Mouse (Mus musculus): ENCODE measurements at regions not wholly inside any gene's neighbourhood (a gene's known extent, or its start where the extent isn't known, plus 50 kb on each side); places are given as distances from the start of the nearest gene placed in this dataset.

GRCm38 (mm10) chr12:26976284-26977065 lies 365.9 kb downstream of the Sox11 start:
- Histone ChIP-seq H3K36me3 (ENCODE audit: control insufficient read depth, insufficient read depth) (no peaks in the 10 kb centered on the region), H3K4me3 (ENCODE audit: insufficient read depth, poor library complexity, severe bottlenecking) (no peak overlapping the region), H3ac (ENCODE audit: control insufficient read depth, insufficient read length, low read depth) (no peak overlapping the region), H3K79me3 (ENCODE audit: low read depth) (no peaks in the 10 kb centered on the region), H3K79me2 (ENCODE audit: control insufficient read depth, insufficient read depth) (no peaks in the 10 kb centered on the region), H3K27me3 (ENCODE audit: control insufficient read depth, insufficient read depth, insufficient read length) (no peaks in the 10 kb centered on the region)
- TF ChIP-seq FOSL1 (IDR thresholded peaks at IDR 0.05; ENCODE audit: insufficient read depth, low read length, poor library complexity, severe bottlenecking) (no peak), MYOD1 (IDR thresholded peaks at IDR 0.05; ENCODE audit: control insufficient read depth, insufficient read length, low read depth) (no peak)

- TF ChIP-seq FOSL1 (IDR thresholded peaks at IDR 0.05; ENCODE audit: insufficient read depth, low read length, poor library complexity, severe bottlenecking) (no peak), MAX (IDR thresholded peaks at IDR 0.05) (no peak), CTCF (IDR thresholded peaks at IDR 0.05; ENCODE audit: control insufficient read depth, insufficient read depth, insufficient read length) (no peak), MYOG (IDR thresholded peaks at IDR 0.05; ENCODE audit: control insufficient read depth, extremely low read depth, insufficient read length) (no peak), MYOD1 (IDR thresholded peaks at IDR 0.05; ENCODE audit: control insufficient read depth, insufficient read length, low read depth) (no peak), USF1 (IDR thresholded peaks at IDR 0.05; ENCODE audit: low read depth) (no peak), CEBPB (IDR thresholded peaks at IDR 0.05; ENCODE audit: low read depth) (no peak)
These were observed 369.8 kb downstream of the Sox11 start for GRCm38 (mm10) chr12:26972495-26973113.

GRCm38 (mm10) chr12:26967018-26967737 lies 375.2 kb downstream of the Sox11 start:
- H3K27me3 ChIP-seq (ENCODE audit: control insufficient read depth, insufficient read depth, insufficient read length) = no peaks in the 10 kb centered on the region
- TF ChIP-seq FOSL1 (IDR thresholded peaks at IDR 0.05; ENCODE audit: insufficient read depth, low read length, poor library complexity, severe bottlenecking) (no peak), MYOD1 (IDR thresholded peaks at IDR 0.05; ENCODE audit: control insufficient read depth, insufficient read length, low read depth) (no peak), CTCF (IDR thresholded peaks at IDR 0.05; ENCODE audit: control insufficient read depth, insufficient read depth, insufficient read length) (no peak), MAX (IDR thresholded peaks at IDR 0.05) (no peak), MYOG (IDR thresholded peaks at IDR 0.05; ENCODE audit: control insufficient read depth, extremely low read depth, insufficient read length) (no peak), CEBPB (IDR thresholded peaks at IDR 0.05; ENCODE audit: low read depth) (no peak), USF1 (IDR thresholded peaks at IDR 0.05; ENCODE audit: low read depth) (no peak)
- H3K4me3 ChIP-seq (ENCODE audit: insufficient read depth, poor library complexity, severe bottlenecking) = no peak overlapping the region
- no peaks in the 10 kb centered on the region for H3K79me2 ChIP-seq (ENCODE audit: control insufficient read depth, insufficient read depth)
- H3ac ChIP-seq (ENCODE audit: control insufficient read depth, insufficient read length, low read depth) = no peak overlapping the region
- no peaks in the 10 kb centered on the region for H3K79me3 ChIP-seq (ENCODE audit: low read depth)
- H3K36me3 ChIP-seq (ENCODE audit: control insufficient read depth, insufficient read depth) = no peaks in the 10 kb centered on the region

More at GRCm38 (mm10) chr12:26972495-26973113, 369.8 kb downstream of the Sox11 start:
- Histone ChIP-seq H3K36me3 (ENCODE audit: control insufficient read depth, insufficient read depth) (no peaks in the 10 kb centered on the region), H3ac (ENCODE audit: control insufficient read depth, insufficient read length, low read depth) (no peak overlapping the region), H3K27me3 (ENCODE audit: control insufficient read depth, insufficient read depth, insufficient read length) (no peaks in the 10 kb centered on the region), H3K79me3 (ENCODE audit: low read depth) (no peaks in the 10 kb centered on the region), H3K4me3 (ENCODE audit: insufficient read depth, poor library complexity, severe bottlenecking) (no peak overlapping the region), H3K79me2 (ENCODE audit: control insufficient read depth, insufficient read depth) (no peaks in the 10 kb centered on the region)

GRCm38 (mm10) chr12:26963917-26964316 lies 378.5 kb downstream of the Sox11 start:
- Histone ChIP-seq H3K36me3 (ENCODE audit: control insufficient read depth, insufficient read depth) (no peaks in the 10 kb centered on the region), H3K79me2 (ENCODE audit: control insufficient read depth, insufficient read depth) (no peaks in the 10 kb centered on the region), H3K27me3 (ENCODE audit: control insufficient read depth, insufficient read depth, insufficient read length) (no peaks in the 10 kb centered on the region), H3K79me3 (ENCODE audit: low read depth) (no peaks in the 10 kb centered on the region), H3K4me3 (ENCODE audit: insufficient read depth, poor library complexity, severe bottlenecking) (no peak overlapping the region), H3ac (ENCODE audit: control insufficient read depth, insufficient read length, low read depth) (no peak overlapping the region)
- no peak for TF ChIP-seq FOSL1 (IDR thresholded peaks at IDR 0.05; ENCODE audit: insufficient read depth, low read length, poor library complexity, severe bottlenecking)

- no peaks in the 10 kb centered on the region for H3K79me2 ChIP-seq (ENCODE audit: control insufficient read depth, insufficient read depth)
- H3K36me3 ChIP-seq (ENCODE audit: control insufficient read depth, insufficient read depth) = no peaks in the 10 kb centered on the region
- TF ChIP-seq MYOG (IDR thresholded peaks at IDR 0.05; ENCODE audit: control insufficient read depth, extremely low read depth, insufficient read length) (no peak), USF1 (IDR thresholded peaks at IDR 0.05; ENCODE audit: low read depth) (no peak), FOSL1 (IDR thresholded peaks at IDR 0.05; ENCODE audit: insufficient read depth, low read length, poor library complexity, severe bottlenecking) (no peak), CEBPB (IDR thresholded peaks at IDR 0.05; ENCODE audit: low read depth) (no peak), MYOD1 (IDR thresholded peaks at IDR 0.05; ENCODE audit: control insufficient read depth, insufficient read length, low read depth) (no peak), CTCF (IDR thresholded peaks at IDR 0.05; ENCODE audit: control insufficient read depth, insufficient read depth, insufficient read length) (no peak), MAX (IDR thresholded peaks at IDR 0.05) (no peak)
- H3K79me3 ChIP-seq (ENCODE audit: low read depth) = no peaks in the 10 kb centered on the region
- H3K27me3 ChIP-seq (ENCODE audit: control insufficient read depth, insufficient read depth, insufficient read length) = no peaks in the 10 kb centered on the region
- no peak overlapping the region for H3ac ChIP-seq (ENCODE audit: control insufficient read depth, insufficient read length, low read depth)
- H3K4me3 ChIP-seq (ENCODE audit: insufficient read depth, poor library complexity, severe bottlenecking) = no peak overlapping the region
These were observed 402.5 kb downstream of the Sox11 start for GRCm38 (mm10) chr12:26939831-26940230.
